Mouse (Mus musculus): Measurements from ENCODE around the gene Trappc6a.
"Not testable (repeated sequence)": the region's sequence is repeated elsewhere in the genome, so short reads cannot be mapped to it uniquely, and the experiment has no call there.

The Trappc6a gene

GRCm38 (mm10) chr7:19489525-19489924 is 18.7 kb upstream of the Trappc6a start:
- DNase-seq (ENCODE audit: inconsistent ontology term): no peak

- DNase-seq (ENCODE audit: inconsistent ontology term): peak; percentile 26
These were observed 16.5 kb upstream of the Trappc6a start for GRCm38 (mm10) chr7:19491731-19492130.

- no peak for DNase-seq (ENCODE audit: inconsistent ontology term)
These were observed 13.3 kb upstream of the Trappc6a start for GRCm38 (mm10) chr7:19494751-19495474.

- DNase-seq (ENCODE audit: inconsistent ontology term): no peak
These were observed 12.5 kb upstream of the Trappc6a start for GRCm38 (mm10) chr7:19495521-19496213.

GRCm38 (mm10) chr7:19496214-19496555 is 12.0 kb upstream of the Trappc6a start:
- DNase-seq (ENCODE audit: inconsistent ontology term): no peak

- no peak for DNase-seq (ENCODE audit: inconsistent ontology term)
These were observed 9.9 kb upstream of the Trappc6a start for GRCm38 (mm10) chr7:19498326-19498725.

GRCm38 (mm10) chr7:19500420-19501363 is 7.5 kb upstream of the Trappc6a start:
- no peak for DNase-seq (ENCODE audit: inconsistent ontology term)

GRCm38 (mm10) chr7:19501658-19502057 is 6.5 kb upstream of the Trappc6a start:
- DNase-seq (ENCODE audit: inconsistent ontology term): no peak

GRCm38 (mm10) chr7:19503481-19504068 is 4.6 kb upstream of the Trappc6a start:
- peak; percentile 37 for DNase-seq (ENCODE audit: inconsistent ontology term)

- peak; percentile 41 for DNase-seq (ENCODE audit: inconsistent ontology term)
These were observed 1.9 kb upstream of the Trappc6a start for GRCm38 (mm10) chr7:19506326-19506725.

GRCm38 (mm10) chr7:19506969-19507611 is 1.1 kb upstream of the Trappc6a start:
- peak; percentile 48 for DNase-seq (ENCODE audit: inconsistent ontology term)

GRCm38 (mm10) chr7:19507612-19507981 is 598 bp upstream of the Trappc6a start:
- DNase-seq (ENCODE audit: inconsistent ontology term): no peak

GRCm38 (mm10) chr7:19508924-19509568 is 851 bp downstream of the Trappc6a start:
- DNase-seq (ENCODE audit: inconsistent ontology term): no peak

- no peak for DNase-seq (ENCODE audit: inconsistent ontology term)
These were observed 1.6 kb downstream of the Trappc6a start for GRCm38 (mm10) chr7:19509786-19510185.

- DNase-seq (ENCODE audit: inconsistent ontology term): not testable (repeated sequence)
These were observed 3.7 kb downstream of the Trappc6a start for GRCm38 (mm10) chr7:19511934-19512333.

GRCm38 (mm10) chr7:19512353-19512752 is 4.2 kb downstream of the Trappc6a start:
- no peak for DNase-seq (ENCODE audit: inconsistent ontology term)

- peak; percentile 37 for DNase-seq (ENCODE audit: inconsistent ontology term)
These were observed 9.6 kb downstream of the Trappc6a start, which contains the start of gene Nkpd1 for GRCm38 (mm10) chr7:19517652-19518365. Gene Nkpd1 (plus strand): TSS chr7:19517838.

GRCm38 (mm10) chr7:19520032-19520431 is 11.8 kb downstream of the Trappc6a start:
- no peak for DNase-seq (ENCODE audit: inconsistent ontology term)

- peak; percentile 25 for DNase-seq (ENCODE audit: inconsistent ontology term)
These were observed 15.0 kb downstream of the Trappc6a start for GRCm38 (mm10) chr7:19523017-19523756.

Data from Muller cell, postnatal 12 days (primary cell).